Mouse (Mus musculus) C2C12 (cell line): ENCODE data around the gene Ndufb6.

Experiments
- CEBPB ChIP-seq: IDR thresholded peaks from one replicate; pipeline ENCODE4 v1.6.1; 2011; ENCODE audit warnings: low read depth, mild to moderate bottlenecking, control low read depth, moderate library complexity
- CTCF ChIP-seq: IDR thresholded peaks from one replicate; pipeline ENCODE4 v1.5.1; 2011; ENCODE audit not compliant: control insufficient read depth, insufficient read depth, insufficient read length
- FOSL1 ChIP-seq: IDR thresholded peaks from one replicate; pipeline ENCODE4 v1.8.0; 2011; ENCODE audit warnings: mild to moderate bottlenecking, low read length; ENCODE audit not compliant: poor library complexity, insufficient read depth, severe bottlenecking
- MAX ChIP-seq: IDR thresholded peaks from one replicate; pipeline ENCODE4 v1.6.1; 2011; ENCODE audit warnings: mild to moderate bottlenecking, control low read depth
- MYOD1 ChIP-seq: IDR thresholded peaks from one replicate; pipeline ENCODE4 v1.6.1; 2011; ENCODE audit warnings: low read depth; ENCODE audit not compliant: control insufficient read depth, insufficient read length
- MYOG ChIP-seq: IDR thresholded peaks from one replicate; pipeline ENCODE4 v1.6.1; 2011; ENCODE audit not compliant: control insufficient read depth, insufficient read length; ENCODE audit errors: extremely low read depth
- USF1 ChIP-seq: IDR thresholded peaks from one replicate; pipeline ENCODE4 v1.6.1; 2011; ENCODE audit warnings: low read depth, mild to moderate bottlenecking, control low read depth, moderate library complexity

- TF ChIP-seq CTCF (no peak), MAX (no peak), MYOG (no peak), CEBPB (no peak), MYOD1 (no peak), FOSL1 (no peak), USF1 (no peak)
Observed at GRCm38 (mm10) chr4:40238483-40239408, 40.5 kb downstream of the Ndufb6 start.
